Mouse (Mus musculus) liver, embryonic 15.5 days (tissue): ENCODE measurements around the gene Ttc39d. TPM values are rescaled to one million over a fixed set of nuclear protein-coding genes. Genes with fewer than 3 reads are reported as not detected.
"Not testable (repeated sequence)": the region's sequence is repeated elsewhere in the genome, so short reads cannot be mapped to it uniquely, and the experiment has no call there.

ENCODE experiments used
- ATAC-seq: fragments of 200-750 bp; cut with Nextera tagmentation; 2 replicates; pipeline ENCODE4 v1.8.0; 2017; ENCODE audit warnings: moderate number of reproducible peaks, mild to moderate bottlenecking, moderate library complexity; ENCODE audit not compliant: insufficient read depth
- H3K27ac ChIP-seq: fragments of 300-500 bp; sonication (generic); replicated peaks from 2 replicates; pipeline ENCODE4 v1.5.1; 2015; ENCODE audit warnings: mild to moderate bottlenecking, inconsistent platforms
- H3K27me3 ChIP-seq: fragments of 300-500 bp; sonication (generic); 2 replicates; pipeline ENCODE4 v1.6.1; 2015; ENCODE audit warnings: mild to moderate bottlenecking, inconsistent platforms
- H3K36me3 ChIP-seq: fragments of 300-500 bp; sonication (generic); replicated peaks from 2 replicates; pipeline ENCODE4 v1.6.1; 2015; ENCODE audit warnings: moderate library complexity, mild to moderate bottlenecking, inconsistent platforms
- H3K4me1 ChIP-seq: fragments of 300-500 bp; sonication (generic); replicated peaks from 2 replicates; pipeline ENCODE4 v1.6.1; 2015; ENCODE audit warnings: inconsistent platforms
- H3K4me2 ChIP-seq: fragments of 300-500 bp; sonication (generic); 2 replicates; pipeline ENCODE4 v1.6.1; 2015; ENCODE audit warnings: moderate library complexity, mild to moderate bottlenecking, inconsistent platforms
- H3K4me3 ChIP-seq: fragments of 300-500 bp; sonication (generic); replicated peaks from 2 replicates; pipeline ENCODE4 v1.5.1; 2015; ENCODE audit warnings: mild to moderate bottlenecking, inconsistent platforms
- H3K9ac ChIP-seq: fragments of 300-500 bp; sonication (generic); 2 replicates; pipeline ENCODE4 v1.6.1; 2015; ENCODE audit warnings: moderate library complexity, mild to moderate bottlenecking, inconsistent platforms
- H3K9me3 ChIP-seq: fragments of 300-500 bp; sonication (generic); replicated peaks from 2 replicates; pipeline ENCODE4 v1.6.1; 2016; ENCODE audit warnings: inconsistent platforms
- WGBS: fragments of 180-500 bp; shearing (Covaris S2); methylation state at CpG from one replicate; pipeline ENCODE4 v1.1.7; 2015; ENCODE audit warnings: mixed read lengths; ENCODE audit not compliant: insufficient replicate concordance; 5-methylcytosine and 5-hydroxymethylcytosine counted together
- polyA plus RNA-seq: library from polyadenylated mRNA; unstranded; fragments of >200 nt; fragmentation: Nextera tagmentation; extraction: Ambion mirVana; gene quantifications from 2 replicates; pipeline ENCODE4 v1.2.1, GENCODE M21; 2015

Ttc39d gene
- polyA plus RNA-seq, 1 experiment from 2014 or later: not detected

DNA sequence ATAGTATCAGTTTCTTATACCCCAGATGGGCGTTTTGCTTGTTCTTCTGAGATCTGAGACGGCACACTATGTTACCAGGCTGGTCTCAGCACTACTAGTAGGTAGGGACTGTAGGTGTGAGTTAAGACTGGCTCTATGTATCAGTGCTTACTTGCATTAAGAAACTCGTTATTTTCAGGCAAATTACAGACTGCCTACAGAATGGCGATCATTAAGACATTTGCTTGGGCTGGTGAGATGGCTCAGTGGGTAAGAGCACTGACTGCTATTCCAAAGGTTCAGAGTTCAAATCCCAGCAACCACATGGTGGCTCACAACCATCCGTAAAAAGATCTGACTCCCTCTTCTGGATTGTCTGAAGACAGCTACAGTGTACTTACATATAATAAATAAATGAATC lies 17.9 kb downstream of the Ttc39d start:
- peaks cover 21% of the 10 kb centered on the region for H3K4me1 ChIP-seq
- H3K4me3 ChIP-seq: peak overlapping the region; percentile 74
- H3K9me3 ChIP-seq, H3K27me3 ChIP-seq, ATAC-seq: not testable (repeated sequence)
- H3K4me2 ChIP-seq: peak overlapping the region; percentile 84
- peak overlapping the region; percentile 86 for H3K27ac ChIP-seq
- H3K9ac ChIP-seq: peak overlapping the region; percentile 73
- 33% methylated on average over 5 of the region's 5 CpGs for WGBS
- peaks cover 16% of the 10 kb centered on the region; the same call in 1 of the 2 replicates for H3K36me3 ChIP-seq

DNA sequence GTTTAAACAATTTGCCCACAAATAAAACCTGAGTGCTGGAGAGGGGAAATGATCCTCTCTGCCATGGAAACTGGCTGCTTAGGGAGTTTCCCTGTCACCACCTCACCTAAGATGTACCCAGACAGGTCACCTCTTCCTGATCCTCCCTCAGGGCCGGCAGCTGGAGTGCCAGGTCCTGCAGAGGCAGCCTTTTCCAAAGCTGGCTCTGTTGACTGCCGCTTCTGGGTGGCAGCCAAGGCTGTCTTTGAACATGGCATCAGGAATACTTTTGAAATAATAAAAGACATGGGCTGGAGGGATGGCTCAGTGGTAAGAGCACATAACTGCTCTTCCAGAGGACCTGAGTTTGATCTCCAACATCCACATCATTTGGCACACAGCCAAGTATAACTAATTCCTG lies 22.1 kb downstream of the Ttc39d start:
- Histone ChIP-seq H3K4me3 (no peak overlapping the region), H3K4me2 (no peak overlapping the region), H3K27me3 (no peaks in the 10 kb centered on the region), H3K9ac (no peak overlapping the region), H3K9me3 (no peaks in the 10 kb centered on the region), H3K4me1 (peaks cover 22% of the 10 kb centered on the region), H3K27ac (no peak overlapping the region), H3K36me3 (peaks cover 16% of the 10 kb centered on the region; the same call in 1 of the 2 replicates)
- 68% methylated on average over 2 of the region's 2 CpGs for WGBS
- ATAC-seq: no peak

DNA sequence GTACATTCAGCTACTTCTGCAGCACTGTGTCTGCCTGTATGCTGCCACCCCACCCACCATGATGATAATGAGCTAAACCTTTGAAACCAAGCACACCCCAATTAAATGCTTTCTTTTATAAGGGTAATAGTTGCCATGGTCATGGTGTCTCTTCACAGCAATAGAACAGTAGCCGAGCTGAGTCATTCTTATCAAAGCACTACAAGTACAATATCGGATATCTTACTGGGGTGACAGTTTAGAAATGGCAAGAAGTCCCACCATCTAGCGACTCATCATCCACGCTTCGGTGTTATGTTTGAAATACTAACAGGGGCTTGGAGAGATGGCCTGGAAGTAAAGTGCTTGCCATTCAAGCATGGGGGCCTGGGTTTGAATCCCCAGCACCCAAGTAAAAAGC lies 26.6 kb downstream of the Ttc39d start:
- no peak for ATAC-seq
- Histone ChIP-seq H3K4me3 (no peak overlapping the region), H3K4me2 (no peak overlapping the region), H3K9me3 (no peaks in the 10 kb centered on the region), H3K27me3 (no peaks in the 10 kb centered on the region), H3K36me3 (peaks cover 13% of the 10 kb centered on the region; the same call in 1 of the 2 replicates), H3K4me1 (peaks cover 13% of the 10 kb centered on the region), H3K9ac (no peak overlapping the region), H3K27ac (0 out of 2 replicates have a peak overlapping the region, but pooled peaks have one; percentile 11)
- 73% methylated on average over 5 of the region's 5 CpGs for WGBS

DNA sequence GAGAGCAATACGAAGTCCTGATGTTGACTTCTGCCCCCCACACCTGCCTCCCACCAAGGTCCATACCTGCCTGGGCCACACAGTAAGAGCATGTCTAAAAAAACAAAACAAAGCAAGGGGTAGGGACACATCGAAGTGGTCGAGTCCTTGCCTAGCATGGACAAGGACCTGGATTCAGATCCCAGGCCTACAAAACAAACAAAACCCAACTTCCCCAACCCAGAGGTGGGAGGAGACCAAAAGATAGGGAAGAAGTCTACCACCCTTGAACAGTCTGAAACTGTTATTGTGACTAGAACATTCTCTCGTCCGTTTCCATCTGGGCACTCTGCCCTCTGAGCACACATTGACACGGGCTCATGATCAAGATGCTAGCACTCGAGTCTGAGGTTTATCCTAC lies 27.1 kb downstream of the Ttc39d start:
- peaks cover 13% of the 10 kb centered on the region for H3K4me1 ChIP-seq
- WGBS: 65% methylated on average over 7 of the region's 7 CpGs
- H3K9ac ChIP-seq: no peak overlapping the region
- no peak overlapping the region for H3K4me3 ChIP-seq
- H3K9me3 ChIP-seq: no peaks in the 10 kb centered on the region
- no peak overlapping the region for H3K27ac ChIP-seq
- ATAC-seq: no peak
- H3K27me3 ChIP-seq: no peaks in the 10 kb centered on the region
- H3K36me3 ChIP-seq: peaks cover 12% of the 10 kb centered on the region; the same call in 1 of the 2 replicates
- no peak overlapping the region for H3K4me2 ChIP-seq

DNA sequence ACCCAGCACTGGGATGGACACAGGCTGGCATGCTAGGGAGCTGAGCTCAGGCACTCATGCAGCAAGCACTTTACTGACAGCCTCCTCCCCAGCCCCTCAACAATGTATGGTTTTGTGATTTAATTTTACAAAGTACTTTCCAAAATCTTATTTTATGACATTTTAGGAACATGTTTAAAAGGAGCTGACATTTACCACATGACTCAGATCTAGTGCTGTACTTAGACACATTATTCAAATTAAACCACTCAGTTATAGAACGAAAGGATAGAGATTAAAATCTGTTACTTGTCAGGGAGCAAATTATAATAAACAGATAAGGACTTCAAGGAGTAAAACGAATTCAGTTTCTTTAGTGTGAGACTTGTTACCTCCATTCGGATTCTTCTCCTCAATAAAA lies 28.2 kb downstream of the Ttc39d start:
- Histone ChIP-seq H3K9me3 (no peaks in the 10 kb centered on the region), H3K9ac (no peak overlapping the region), H3K4me1 (peaks cover 13% of the 10 kb centered on the region), H3K4me2 (no peak overlapping the region), H3K27ac (no peak overlapping the region), H3K27me3 (no peaks in the 10 kb centered on the region), H3K36me3 (peaks cover 21% of the 10 kb centered on the region), H3K4me3 (no peak overlapping the region)
- WGBS: 67% methylated on average over 3 of the region's 3 CpGs
- no peak for ATAC-seq

DNA sequence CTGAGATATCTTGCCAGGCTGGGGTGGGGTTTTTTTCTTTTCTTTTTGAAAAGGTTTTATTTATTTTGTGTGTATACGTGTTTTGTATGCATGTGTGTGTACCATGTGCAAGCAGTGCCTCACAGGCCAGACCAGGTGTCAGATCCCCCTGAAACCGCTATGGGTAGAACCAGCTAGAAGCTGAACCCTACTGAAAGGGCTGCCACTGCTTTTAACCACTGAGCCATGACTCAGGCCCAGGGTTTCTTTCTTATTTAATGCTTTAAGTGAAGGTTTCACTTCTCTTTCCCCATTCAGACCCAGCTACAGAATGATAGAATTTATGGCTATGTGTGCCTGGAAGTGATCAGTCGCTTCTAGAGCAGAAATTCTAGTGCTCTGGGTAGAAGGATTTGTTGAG lies 29.5 kb downstream of the Ttc39d start:
- no peak overlapping the region for H3K4me3 ChIP-seq
- H3K27ac ChIP-seq: no peak overlapping the region
- H3K36me3 ChIP-seq: peaks cover 31% of the 10 kb centered on the region
- H3K9me3 ChIP-seq: no peaks in the 10 kb centered on the region
- no peak overlapping the region for H3K9ac ChIP-seq
- H3K4me1 ChIP-seq: peaks cover 10% of the 10 kb centered on the region
- H3K4me2 ChIP-seq: no peak overlapping the region
- no peaks in the 10 kb centered on the region for H3K27me3 ChIP-seq
- ATAC-seq: no peak
- WGBS: 81% methylated on average over 3 of the region's 3 CpGs

DNA sequence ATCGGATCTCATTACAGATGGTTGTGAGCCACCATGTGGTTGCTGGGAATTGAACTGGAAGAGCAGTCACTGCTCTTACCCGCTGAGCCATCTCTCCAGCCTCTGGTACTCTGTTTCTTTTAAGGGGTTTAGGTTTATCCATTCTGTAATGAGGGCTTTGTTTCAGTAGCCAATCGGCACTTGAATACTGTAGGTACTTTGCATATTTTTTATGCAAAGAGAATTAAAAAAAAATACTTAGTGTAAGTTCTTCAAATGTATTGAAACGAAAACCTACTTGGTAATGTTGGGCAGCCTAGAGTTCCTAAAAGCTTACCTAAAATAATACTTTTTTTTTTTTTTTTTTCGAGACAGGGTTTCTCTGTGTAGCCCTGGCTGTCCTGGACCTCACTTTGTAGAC lies 30.2 kb downstream of the Ttc39d start:
- peaks cover 34% of the 10 kb centered on the region for H3K36me3 ChIP-seq
- WGBS: 72% methylated on average over 5 of the region's 5 CpGs
- H3K4me2 ChIP-seq: no peak overlapping the region
- no peaks in the 10 kb centered on the region for H3K27me3 ChIP-seq
- no peaks in the 10 kb centered on the region for H3K9me3 ChIP-seq
- no peak overlapping the region for H3K4me3 ChIP-seq
- H3K4me1 ChIP-seq: peaks cover 7% of the 10 kb centered on the region
- H3K9ac ChIP-seq: no peak overlapping the region
- H3K27ac ChIP-seq: no peak overlapping the region
- no peak for ATAC-seq

DNA sequence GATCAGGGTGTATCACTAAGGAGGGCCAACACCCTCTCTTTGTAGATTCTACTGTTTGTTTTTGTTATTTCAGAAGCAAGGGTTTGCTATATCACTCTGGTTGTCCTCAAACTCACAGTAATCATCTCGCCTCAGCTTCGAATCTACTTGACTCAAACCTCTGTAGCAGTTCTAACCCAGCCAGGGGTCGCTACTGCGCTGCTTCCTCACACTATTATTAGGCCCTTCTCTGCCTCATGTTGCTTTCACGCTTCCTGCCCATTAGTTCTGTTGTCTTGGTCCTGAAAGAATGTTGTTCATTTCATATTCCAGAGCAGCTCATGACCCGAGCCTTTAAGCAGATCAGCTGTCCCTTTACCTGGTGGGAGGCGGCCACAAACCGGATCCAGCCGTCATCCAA lies 34.3 kb downstream of the Ttc39d start:
- 82% methylated on average over 9 of the region's 9 CpGs for WGBS
- Histone ChIP-seq H3K27ac (no peak overlapping the region), H3K9ac (no peak overlapping the region), H3K4me1 (peaks cover 6% of the 10 kb centered on the region; the same call in 1 of the 2 replicates), H3K4me3 (no peak overlapping the region), H3K4me2 (no peak overlapping the region), H3K9me3 (no peaks in the 10 kb centered on the region), H3K36me3 (peaks cover 59% of the 10 kb centered on the region), H3K27me3 (no peaks in the 10 kb centered on the region)
- ATAC-seq: no peak

DNA sequence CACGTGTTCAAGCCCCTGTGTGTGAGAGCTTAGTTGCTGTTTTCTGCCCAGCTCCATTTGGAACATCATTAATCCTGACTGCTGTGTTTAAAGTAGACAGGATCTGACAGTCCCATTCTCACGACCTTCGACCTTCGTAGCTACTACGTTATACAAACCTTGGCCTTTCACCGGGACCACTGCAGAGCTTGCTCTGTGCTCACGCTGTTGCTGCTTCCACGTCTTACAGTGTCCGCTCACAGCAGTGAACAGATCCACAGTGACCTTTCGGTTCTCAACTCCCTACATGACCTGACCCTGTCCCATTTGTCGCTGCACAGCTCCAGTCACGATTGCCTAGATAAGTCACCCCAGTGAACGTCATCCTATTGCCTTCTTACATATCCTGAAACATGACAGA lies 35.9 kb downstream of the Ttc39d start:
- no peak overlapping the region for H3K4me3 ChIP-seq
- H3K4me1 ChIP-seq: peaks cover 6% of the 10 kb centered on the region; the same call in 1 of the 2 replicates
- WGBS: 70% methylated on average over 13 of the region's 13 CpGs
- H3K36me3 ChIP-seq: peaks cover 71% of the 10 kb centered on the region
- peak overlapping the region; percentile 46; the same call in 1 of the 2 replicates for H3K27ac ChIP-seq
- peak; percentile 79 for ATAC-seq
- no peak overlapping the region for H3K4me2 ChIP-seq
- H3K9ac ChIP-seq: no peak overlapping the region
- no peaks in the 10 kb centered on the region for H3K9me3 ChIP-seq
- no peaks in the 10 kb centered on the region for H3K27me3 ChIP-seq

DNA sequence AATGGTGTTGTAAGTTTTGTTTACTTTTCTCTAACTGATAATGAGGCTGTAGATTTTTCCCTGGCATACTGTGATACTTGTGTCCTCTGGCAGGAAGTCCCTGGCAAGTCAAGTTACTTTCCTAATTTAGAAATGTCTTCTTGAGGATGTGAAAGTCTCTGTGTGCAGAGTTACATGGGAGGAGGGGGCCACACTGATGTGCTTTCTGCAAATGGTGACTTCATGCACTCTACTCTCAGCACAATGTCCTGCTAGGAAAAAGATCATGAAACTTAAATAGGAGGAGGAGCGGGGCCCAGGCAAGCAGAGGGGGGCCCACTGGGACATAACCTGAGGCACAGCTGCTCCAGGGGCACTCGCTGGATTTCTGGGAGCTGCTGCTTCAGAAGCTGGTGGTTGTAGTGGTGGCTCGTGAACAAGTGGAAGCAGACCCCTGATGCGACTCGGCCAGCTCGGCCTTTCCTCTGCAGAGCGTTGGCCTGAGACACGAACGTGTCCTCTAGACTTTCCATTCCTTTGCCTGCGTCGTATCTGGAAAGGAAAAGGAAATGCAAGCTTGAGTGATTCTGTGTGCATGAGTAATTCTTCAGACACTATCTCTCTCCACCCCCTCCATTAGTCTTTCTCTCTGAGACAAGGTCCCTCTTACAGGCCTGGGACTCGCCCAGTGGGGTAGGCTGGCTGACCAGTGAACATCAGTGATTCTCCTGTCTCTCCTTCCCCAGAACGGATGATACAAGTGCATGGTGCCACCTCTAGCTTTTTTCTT lies 45.7 kb downstream of the Ttc39d start:
- H3K4me1 ChIP-seq: no peaks in the 10 kb centered on the region
- no peak overlapping the region for H3K4me2 ChIP-seq
- H3K9me3 ChIP-seq: no peaks in the 10 kb centered on the region
- ATAC-seq: peak; percentile 46; the same call in 1 of the 2 replicates
- H3K27ac ChIP-seq: peak overlapping the region; percentile 53; the same call in 1 of the 2 replicates
- 73% methylated on average over 13 of the region's 13 CpGs for WGBS
- H3K27me3 ChIP-seq: no peaks in the 10 kb centered on the region
- H3K9ac ChIP-seq: no peak overlapping the region
- no peak overlapping the region for H3K4me3 ChIP-seq
- peaks cover 83% of the 10 kb centered on the region for H3K36me3 ChIP-seq

DNA sequence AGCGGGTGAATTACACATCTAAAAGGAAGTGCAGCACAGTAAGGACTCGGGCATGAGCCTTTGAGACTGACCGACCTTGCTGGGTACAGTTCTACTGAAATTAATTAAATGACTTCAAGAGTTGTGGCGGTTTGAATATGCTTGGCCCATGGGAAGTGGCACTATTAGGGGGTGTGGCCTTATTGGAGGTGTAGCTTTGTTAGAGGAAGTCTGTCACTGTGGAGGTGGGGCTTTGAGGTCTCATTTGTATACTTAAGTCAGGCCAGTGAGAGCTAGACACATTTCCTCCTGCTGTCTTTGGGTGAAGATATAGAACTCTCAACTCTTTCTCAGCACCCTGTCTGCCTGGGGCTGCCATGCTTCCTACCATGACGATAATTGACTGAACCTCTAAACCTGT lies 47.2 kb downstream of the Ttc39d start:
- H3K9me3 ChIP-seq: no peaks in the 10 kb centered on the region
- 82% methylated on average over 5 of the region's 5 CpGs for WGBS
- no peak overlapping the region for H3K4me3 ChIP-seq
- no peak overlapping the region for H3K9ac ChIP-seq
- no peaks in the 10 kb centered on the region for H3K27me3 ChIP-seq
- no peaks in the 10 kb centered on the region for H3K4me1 ChIP-seq
- ATAC-seq: no peak
- peaks cover 86% of the 10 kb centered on the region for H3K36me3 ChIP-seq
- no peak overlapping the region for H3K27ac ChIP-seq
- H3K4me2 ChIP-seq: no peak overlapping the region
